Mouse (Mus musculus) ZHBTc4 (cell line): ENCODE results near the gene Hk2.
"Not testable (repeated sequence)": the region's sequence is repeated elsewhere in the genome, so short reads cannot be mapped to it uniquely, and the experiment has no call there.

Source experiments
- DNase-seq: peaks from one replicate; pipeline ENCODE4 v3.0.0-alpha.2; 2011; ENCODE audit warnings: low read depth, low spot score

Hk2 gene

DNA sequence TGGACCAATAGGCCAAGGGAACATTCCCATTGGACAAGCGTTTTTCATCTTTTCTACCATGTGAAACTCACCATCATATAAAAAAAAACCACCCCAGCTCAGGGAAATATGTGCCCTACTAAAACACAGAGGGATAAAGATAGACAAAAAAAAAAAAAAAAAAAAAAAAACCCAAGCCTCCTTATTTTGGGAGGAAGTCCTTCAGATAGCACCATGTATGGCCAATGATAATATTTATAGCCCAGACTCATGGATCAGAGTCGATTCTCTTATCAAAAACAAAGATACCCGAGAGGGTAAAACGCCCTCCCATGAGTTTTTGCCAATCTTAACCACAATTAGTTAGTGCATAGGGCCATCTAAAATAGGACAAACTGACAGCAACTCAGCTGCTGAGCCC, 84.8 kb downstream of the Hk2 start:
- DNase-seq = no peak

DNA sequence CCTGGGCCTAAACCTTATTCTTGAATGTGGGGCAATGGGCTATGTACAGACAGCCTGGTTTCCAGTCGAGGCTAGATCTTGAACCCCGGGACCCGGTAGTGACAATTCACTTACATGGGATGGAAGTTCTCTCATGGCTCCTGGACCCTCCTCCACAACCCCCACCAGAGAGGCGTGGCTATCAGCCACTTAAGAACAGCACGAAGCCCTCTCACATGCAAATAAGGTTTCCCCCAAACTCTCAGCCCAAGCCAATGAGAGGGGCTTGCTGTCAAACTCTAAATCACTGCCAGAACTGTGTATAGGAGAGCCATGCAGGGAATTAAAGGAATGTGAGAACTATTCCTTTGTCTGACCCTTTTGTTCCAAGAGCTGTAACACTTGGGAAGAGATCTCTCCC, 85.7 kb downstream of the Hk2 start:
- DNase-seq = peak; percentile 97

DNA sequence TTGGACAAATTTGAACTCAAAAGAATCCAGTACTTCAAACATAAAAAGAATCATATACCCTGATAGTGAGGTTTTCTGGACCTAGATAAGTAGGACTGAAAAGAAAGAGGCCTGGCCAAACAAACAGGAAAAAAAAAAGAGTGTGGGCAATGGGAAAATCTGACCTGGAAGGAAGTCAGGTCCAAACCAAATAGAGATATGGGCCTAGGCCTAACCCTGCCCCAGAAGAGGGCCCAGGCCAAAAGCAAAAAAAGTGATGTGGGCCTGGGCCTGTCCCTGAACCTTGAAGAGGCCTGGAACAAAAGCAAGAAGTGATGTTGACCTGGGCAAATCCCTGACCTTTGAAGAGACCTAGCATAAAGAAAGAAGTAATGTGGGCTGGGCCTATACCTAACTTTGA, 90.1 kb downstream of the Hk2 start:
- no peak for DNase-seq

DNA sequence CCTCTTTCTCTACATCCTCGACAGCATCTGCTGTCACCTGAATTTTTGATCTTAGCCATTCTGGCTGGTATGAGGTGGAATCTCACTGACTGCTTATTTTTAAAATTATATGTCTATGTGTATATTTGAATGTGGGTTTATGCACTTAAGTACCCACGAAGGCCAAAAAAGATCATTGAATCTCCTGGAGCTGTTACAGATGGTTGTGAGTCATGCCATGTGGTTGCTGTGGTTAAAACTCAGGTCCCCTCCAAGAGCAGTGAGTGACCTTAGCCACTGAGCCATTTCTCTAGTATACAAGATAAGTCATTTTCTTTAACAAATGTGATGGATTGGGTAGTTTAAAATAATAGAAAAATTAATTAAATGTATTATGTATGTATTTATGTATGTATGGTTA, 95.0 kb downstream of the Hk2 start:
- DNase-seq = not testable (repeated sequence)

DNA sequence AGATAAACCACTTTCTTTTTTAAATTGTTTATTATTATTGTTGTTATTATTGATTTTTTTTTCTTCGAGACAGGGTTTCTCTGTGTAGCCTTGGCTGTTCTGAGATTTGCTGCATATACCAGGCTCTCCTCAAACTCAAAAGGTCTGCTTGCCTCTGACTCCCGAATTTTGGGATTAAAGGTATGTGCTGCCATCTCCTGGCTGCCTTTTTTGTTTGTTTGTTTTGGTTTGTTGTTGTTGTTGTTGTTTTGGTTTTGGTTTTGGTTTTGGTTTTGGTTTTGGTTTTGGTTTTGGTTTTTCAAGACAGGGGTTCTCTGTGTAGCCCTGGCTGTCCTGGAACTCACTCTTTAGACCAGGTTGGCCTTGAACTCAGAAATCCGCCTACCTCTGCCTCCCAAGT, 96.6 kb downstream of the Hk2 start:
- not testable (repeated sequence) for DNase-seq
